Mouse (Mus musculus): ENCODE data around the gene Tut4. TPM values are rescaled to one million over a fixed set of nuclear protein-coding genes. Genes with fewer than 3 reads are reported as not detected.

Tut4 gene
- total RNA-seq (2021) (10 to 100 TPM; 19.6 to 21.8 TPM), polyA plus RNA-seq (2012; rRNA removed) (24.1 and 29.7 TPM in 2 replicates)
- long read RNA-seq, partial matches to known transcripts: 1 of 1 reads
- long read RNA-seq, other reads (novel, unspliced or antisense): 0 of 1 reads

GRCm38 (mm10) chr4:108459231-108460155 is at the start of gene Tut4:
Gene Tut4, plus strand, starts transcription at chr4:108459426.
- H3K9ac ChIP-seq (ENCODE audit: low read depth, low read length): peak within 1 kb of the TSS; percentile 99
- no peaks in the 10 kb centered on the region for H3K36me3 ChIP-seq (ENCODE audit: control insufficient read depth, insufficient read depth, low read length)
- H3K27me3 ChIP-seq (ENCODE audit: control insufficient read depth, insufficient read depth, low read length): no peaks in the 10 kb centered on the region
- WGBS: under 1% methylated on average over 76 of the region's 97 CpGs
- 0 out of 2 replicates have a peak, but pooled peaks cover under 1% of the 10 kb centered on the region for H3K79me2 ChIP-seq (replicated peaks; ENCODE audit: control insufficient read depth, insufficient read depth, low read length)
- DNase-seq: peak; percentile 87
- intact Hi-C loops (cut with DNase I): loop anchor here (2.0 to 5.0 kb wide), 3 partner anchors 55 to 122 kb away; no protein-coding TSS in a partner anchor
- peak within 1 kb of the TSS; percentile 91 for H3K4me3 ChIP-seq
- peak within 1 kb of the TSS; percentile 91 for H3K27ac ChIP-seq
- H3K4me1 ChIP-seq (ENCODE audit: control insufficient read depth, insufficient read depth, low read length): peaks cover 4% of the 10 kb centered on the region
- no peak for TF ChIP-seq CTCF (IDR thresholded peaks at IDR 0.05)
- TF ChIP-seq POLR2A (IDR thresholded peaks at IDR 0.05; ENCODE audit: insufficient read depth, low read depth, low read length): peak; percentile 29; the same call in 1 of the 2 replicates
- no peak for TF ChIP-seq EP300 (IDR thresholded peaks at IDR 0.05; ENCODE audit: insufficient read depth, low read depth, low read length)

GRCm38 (mm10) chr4:108424587-108424986 is 34.6 kb upstream of the Tut4 start:
- DNase-seq: no peak
- Histone ChIP-seq H3K36me3 (ENCODE audit: control insufficient read depth, insufficient read depth, low read length) (no peaks in the 10 kb centered on the region), H3K4me3 (no peak overlapping the region), H3K4me1 (ENCODE audit: control insufficient read depth, insufficient read depth, low read length) (no peaks in the 10 kb centered on the region), H3K9ac (ENCODE audit: low read depth, low read length) (no peak overlapping the region), H3K27me3 (ENCODE audit: control insufficient read depth, insufficient read depth, low read length) (no peaks in the 10 kb centered on the region), H3K79me2 (replicated peaks; ENCODE audit: control insufficient read depth, insufficient read depth, low read length) (no peaks in the 10 kb centered on the region), H3K27ac (no peak overlapping the region)
- intact Hi-C loops (cut with DNase I): no loop called here
- TF ChIP-seq CTCF (IDR thresholded peaks at IDR 0.05) (no peak), EP300 (IDR thresholded peaks at IDR 0.05; ENCODE audit: insufficient read depth, low read depth, low read length) (no peak), POLR2A (IDR thresholded peaks at IDR 0.05; ENCODE audit: insufficient read depth, low read depth, low read length) (no peak)
- 61% methylated on average over 2 of the region's 2 CpGs for WGBS

GRCm38 (mm10) chr4:108427719-108428340 is 31.4 kb upstream of the Tut4 start:
- Histone ChIP-seq H3K27me3 (ENCODE audit: control insufficient read depth, insufficient read depth, low read length) (no peaks in the 10 kb centered on the region), H3K4me1 (ENCODE audit: control insufficient read depth, insufficient read depth, low read length) (no peaks in the 10 kb centered on the region), H3K27ac (no peak overlapping the region), H3K9ac (ENCODE audit: low read depth, low read length) (no peak overlapping the region), H3K4me3 (no peak overlapping the region), H3K79me2 (replicated peaks; ENCODE audit: control insufficient read depth, insufficient read depth, low read length) (no peaks in the 10 kb centered on the region), H3K36me3 (ENCODE audit: control insufficient read depth, insufficient read depth, low read length) (no peaks in the 10 kb centered on the region)
- TF ChIP-seq EP300 (IDR thresholded peaks at IDR 0.05; ENCODE audit: insufficient read depth, low read depth, low read length) (no peak), CTCF (IDR thresholded peaks at IDR 0.05) (no peak), POLR2A (IDR thresholded peaks at IDR 0.05; ENCODE audit: insufficient read depth, low read depth, low read length) (no peak)
- no peak for DNase-seq
- WGBS: 64% methylated on average over 11 of the region's 11 CpGs
- intact Hi-C loops (cut with DNase I): no loop called here

GRCm38 (mm10) chr4:108428341-108428721 is 30.9 kb upstream of the Tut4 start:
- no peaks in the 10 kb centered on the region for H3K4me1 ChIP-seq (ENCODE audit: control insufficient read depth, insufficient read depth, low read length)
- no peaks in the 10 kb centered on the region for H3K27me3 ChIP-seq (ENCODE audit: control insufficient read depth, insufficient read depth, low read length)
- intact Hi-C loops (cut with DNase I): no loop called here
- 76% methylated on average over 6 of the region's 6 CpGs for WGBS
- H3K36me3 ChIP-seq (ENCODE audit: control insufficient read depth, insufficient read depth, low read length): no peaks in the 10 kb centered on the region
- no peaks in the 10 kb centered on the region for H3K79me2 ChIP-seq (replicated peaks; ENCODE audit: control insufficient read depth, insufficient read depth, low read length)
- no peak overlapping the region for H3K27ac ChIP-seq
- H3K9ac ChIP-seq (ENCODE audit: low read depth, low read length): no peak overlapping the region
- TF ChIP-seq POLR2A (IDR thresholded peaks at IDR 0.05; ENCODE audit: insufficient read depth, low read depth, low read length) (no peak), CTCF (IDR thresholded peaks at IDR 0.05) (no peak), EP300 (IDR thresholded peaks at IDR 0.05; ENCODE audit: insufficient read depth, low read depth, low read length) (no peak)
- H3K4me3 ChIP-seq: no peak overlapping the region
- no peak for DNase-seq

- no peaks in the 10 kb centered on the region for H3K4me1 ChIP-seq (ENCODE audit: control insufficient read depth, insufficient read depth, low read length)
- no peaks in the 10 kb centered on the region for H3K36me3 ChIP-seq (ENCODE audit: control insufficient read depth, insufficient read depth, low read length)
- no peak for TF ChIP-seq CTCF (IDR thresholded peaks at IDR 0.05)
- WGBS: 74% methylated on average over 4 of the region's 4 CpGs
- no peaks in the 10 kb centered on the region for H3K27me3 ChIP-seq (ENCODE audit: control insufficient read depth, insufficient read depth, low read length)
- intact Hi-C loops (cut with DNase I): no loop called here
- H3K27ac ChIP-seq: no peak overlapping the region
- no peak overlapping the region for H3K9ac ChIP-seq (ENCODE audit: low read depth, low read length)
- no peaks in the 10 kb centered on the region for H3K79me2 ChIP-seq (replicated peaks; ENCODE audit: control insufficient read depth, insufficient read depth, low read length)
- no peak for DNase-seq
- H3K4me3 ChIP-seq: no peak overlapping the region
These were observed 28.3 kb upstream of the Tut4 start for GRCm38 (mm10) chr4:108430656-108431560.
